Mouse (Mus musculus): ENCODE data around the gene Cfap70. TPM values are rescaled to one million over a fixed set of nuclear protein-coding genes. Genes with fewer than 3 reads are reported as not detected.

Gene Cfap70
- not detected for polyA plus RNA-seq (2014; fragmentation: Illumina TruSeq; extraction: RNeasy Lipid Tissue Mini Kit (QIAGEN cat#74804); ENCODE audit: low read depth, low replicate concordance)

GRCm38 (mm10) chr14:20451765-20452331 is at the start of gene Cfap70:
Gene Cfap70, minus strand, starts transcription at chr14:20452226.

GRCm38 (mm10) chr14:20496603-20497002 is 44.6 kb upstream of the Cfap70 start, which contains the start of gene Mss51:
Gene Mss51, minus strand, starts transcription at chr14:20496901.

GRCm38 (mm10) chr14:20479291-20480194 is 27.5 kb upstream of the Cfap70 start, which contains the start of gene Anxa7:
Gene Anxa7, minus strand, starts transcription at chr14:20480133.

GRCm38 (mm10) chr14:20393205-20393913 is 58.7 kb downstream of the Cfap70 start, which contains the start of gene Mrps16:
Gene Mrps16, minus strand, starts transcription at chr14:20393634.

DNA sequence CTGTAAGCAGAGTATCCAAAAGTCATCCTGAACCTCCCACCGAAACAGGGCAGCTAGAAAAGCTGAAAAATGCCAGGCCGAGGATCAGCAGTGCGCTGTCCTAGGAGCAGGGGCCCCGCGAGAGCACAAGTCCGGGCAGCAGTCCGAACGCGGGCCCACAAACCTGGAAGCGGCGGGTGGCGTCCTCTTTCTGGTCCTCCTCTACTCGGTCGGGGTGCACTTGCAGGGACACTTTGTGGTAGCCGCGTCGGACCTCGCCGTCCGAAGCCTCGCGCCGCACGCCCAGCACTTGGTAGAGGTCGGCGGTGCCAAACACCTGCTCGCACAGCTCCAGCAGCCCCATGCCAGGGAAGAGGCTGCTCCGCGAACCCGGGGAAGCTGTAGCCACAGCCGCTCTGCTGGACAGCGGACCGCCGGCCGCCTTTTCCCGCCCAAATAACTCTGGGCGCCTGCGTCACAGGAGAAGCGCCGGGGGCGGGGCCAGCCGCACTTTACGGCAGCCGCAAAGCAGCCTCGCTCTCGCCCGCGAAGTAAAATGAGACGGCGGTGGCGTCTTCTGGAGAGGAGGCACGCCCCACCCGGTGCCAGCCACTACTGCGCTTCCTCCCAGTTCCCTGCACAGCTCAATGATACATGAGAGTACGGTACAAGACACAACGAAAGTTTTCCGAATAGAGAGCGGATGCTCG is 63.4 kb downstream of the Cfap70 start, which contains the start of gene Dnajc9:
TSS of gene Dnajc9 (minus strand) at position 470 of the 689 bp plus-strand sequence.

GRCm38 (mm10) chr14:20347991-20348541 is 104.0 kb downstream of the Cfap70 start, which contains the start of the genes Ecd and Fam149b:
Gene Ecd, minus strand, starts transcription at chr14:20348121.
Gene Fam149b, plus strand, starts transcription at chr14:20348162.

Other genes with a start within 250 kb of the Cfap70 start
- gene Kcnk16, start 183.0 kb downstream of the Cfap70 start, polyA plus RNA-seq (2014; fragmentation: Illumina TruSeq; extraction: RNeasy Lipid Tissue Mini Kit (QIAGEN cat#74804); ENCODE audit: low read depth, low replicate concordance), result not detected
- gene Nudt13, start 157.5 kb downstream of the Cfap70 start, polyA plus RNA-seq (2014; fragmentation: Illumina TruSeq; extraction: RNeasy Lipid Tissue Mini Kit (QIAGEN cat#74804); ENCODE audit: low read depth, low replicate concordance), result 7.3 TPM
- gene Ecd, start 104.1 kb downstream of the Cfap70 start, polyA plus RNA-seq (2014; fragmentation: Illumina TruSeq; extraction: RNeasy Lipid Tissue Mini Kit (QIAGEN cat#74804); ENCODE audit: low read depth, low replicate concordance), result 15.5 TPM
- 18.3 TPM for gene Fam149b, start 104.1 kb downstream of the Cfap70 start, polyA plus RNA-seq (2014; fragmentation: Illumina TruSeq; extraction: RNeasy Lipid Tissue Mini Kit (QIAGEN cat#74804); ENCODE audit: low read depth, low replicate concordance)
- 14.9 TPM for gene Dnajc9, start 63.3 kb downstream of the Cfap70 start, polyA plus RNA-seq (2014; fragmentation: Illumina TruSeq; extraction: RNeasy Lipid Tissue Mini Kit (QIAGEN cat#74804); ENCODE audit: low read depth, low replicate concordance)
- 10.7 TPM for gene Mrps16, start 58.6 kb downstream of the Cfap70 start, polyA plus RNA-seq (2014; fragmentation: Illumina TruSeq; extraction: RNeasy Lipid Tissue Mini Kit (QIAGEN cat#74804); ENCODE audit: low read depth, low replicate concordance)
- gene Anxa7, start 27.9 kb upstream of the Cfap70 start, polyA plus RNA-seq (2014; fragmentation: Illumina TruSeq; extraction: RNeasy Lipid Tissue Mini Kit (QIAGEN cat#74804); ENCODE audit: low read depth, low replicate concordance), result 69.3 TPM
- gene Mss51, start 44.7 kb upstream of the Cfap70 start, polyA plus RNA-seq (2014; fragmentation: Illumina TruSeq; extraction: RNeasy Lipid Tissue Mini Kit (QIAGEN cat#74804); ENCODE audit: low read depth, low replicate concordance), result 0.82 TPM
- 62.6 TPM for gene Ppp3cb, start 94.3 kb upstream of the Cfap70 start, polyA plus RNA-seq (2014; fragmentation: Illumina TruSeq; extraction: RNeasy Lipid Tissue Mini Kit (QIAGEN cat#74804); ENCODE audit: low read depth, low replicate concordance)
- 1.6 TPM for gene Usp54, start 188.8 kb upstream of the Cfap70 start, polyA plus RNA-seq (2014; fragmentation: Illumina TruSeq; extraction: RNeasy Lipid Tissue Mini Kit (QIAGEN cat#74804); ENCODE audit: low read depth, low replicate concordance)
- gene Myoz1, start 204.3 kb upstream of the Cfap70 start, polyA plus RNA-seq (2014; fragmentation: Illumina TruSeq; extraction: RNeasy Lipid Tissue Mini Kit (QIAGEN cat#74804); ENCODE audit: low read depth, low replicate concordance), result not detected
- not detected for gene Synpo2l, start 216.1 kb upstream of the Cfap70 start, polyA plus RNA-seq (2014; fragmentation: Illumina TruSeq; extraction: RNeasy Lipid Tissue Mini Kit (QIAGEN cat#74804); ENCODE audit: low read depth, low replicate concordance)
- gene Sec24c, start 222.1 kb upstream of the Cfap70 start, polyA plus RNA-seq (2014; fragmentation: Illumina TruSeq; extraction: RNeasy Lipid Tissue Mini Kit (QIAGEN cat#74804); ENCODE audit: low read depth, low replicate concordance), result 32.9 TPM
- gene Fut11, start 242.7 kb upstream of the Cfap70 start, polyA plus RNA-seq (2014; fragmentation: Illumina TruSeq; extraction: RNeasy Lipid Tissue Mini Kit (QIAGEN cat#74804); ENCODE audit: low read depth, low replicate concordance), result 5.9 TPM

Data from liver, adult 10 weeks (tissue).